Mouse (Mus musculus): ENCODE data around the gene Meis2. TPM values are rescaled to one million over a fixed set of nuclear protein-coding genes. Genes with fewer than 3 reads are reported as not detected.

The Meis2 gene
- total and polyA plus RNA-seq, 2 experiments from 2014 or later: 106 to 204 TPM

GRCm38 (mm10) chr2:116068901-116069300 is 3.3 kb upstream of the Meis2 start:
- no peak for TF ChIP-seq CTCF (IDR thresholded peaks at IDR 0.05; ENCODE audit: low read depth)
- DNase-seq (no peak), ATAC-seq (no peak)
- peak overlapping the region; percentile 96 for H3K27ac ChIP-seq (ENCODE audit: low read depth, low read length)
- no peaks in the 10 kb centered on the region for H3K4me1 ChIP-seq (ENCODE audit: insufficient read depth)
- peak overlapping the region; percentile 77 for H3K9ac ChIP-seq
- H3K36me3 ChIP-seq (ENCODE audit: insufficient read depth): no peaks in the 10 kb centered on the region
- WGBS: 9% methylated on average over 7 of the region's 7 CpGs
- H3K9me3 ChIP-seq (ENCODE audit: low read length): no peaks in the 10 kb centered on the region
- H3K27me3 ChIP-seq (ENCODE audit: insufficient read depth, low read length): no peaks in the 10 kb centered on the region
- H3K4me2 ChIP-seq (ENCODE audit: low read depth): peak overlapping the region; percentile 61
- peak overlapping the region; percentile 70 for H3K4me3 ChIP-seq (ENCODE audit: low read depth, low read length)

- H3K4me3 ChIP-seq (ENCODE audit: low read depth, low read length): peak overlapping the region; percentile 70
- WGBS: 4% methylated on average over 11 of the region's 11 CpGs
- peak overlapping the region; percentile 61 for H3K4me2 ChIP-seq (ENCODE audit: low read depth)
- no peak for DNase-seq
- ATAC-seq: no peak
- no peak for TF ChIP-seq CTCF (IDR thresholded peaks at IDR 0.05; ENCODE audit: low read depth)
- peak overlapping the region; percentile 96 for H3K27ac ChIP-seq (ENCODE audit: low read depth, low read length)
- no peaks in the 10 kb centered on the region for H3K4me1 ChIP-seq (ENCODE audit: insufficient read depth)
- peak overlapping the region; percentile 77 for H3K9ac ChIP-seq
- H3K27me3 ChIP-seq (ENCODE audit: insufficient read depth, low read length): no peaks in the 10 kb centered on the region
- H3K9me3 ChIP-seq (ENCODE audit: low read length): no peaks in the 10 kb centered on the region
- H3K36me3 ChIP-seq (ENCODE audit: insufficient read depth): no peaks in the 10 kb centered on the region
These were observed 2.8 kb upstream of the Meis2 start for GRCm38 (mm10) chr2:116068461-116068860.

- Histone ChIP-seq H3K4me3 (ENCODE audit: low read depth, low read length) (peak overlapping the region; percentile 70), H3K36me3 (ENCODE audit: insufficient read depth) (no peaks in the 10 kb centered on the region), H3K4me1 (ENCODE audit: insufficient read depth) (no peaks in the 10 kb centered on the region), H3K4me2 (ENCODE audit: low read depth) (peak overlapping the region; percentile 61), H3K9ac (peak overlapping the region; percentile 77), H3K27me3 (ENCODE audit: insufficient read depth, low read length) (no peaks in the 10 kb centered on the region), H3K27ac (ENCODE audit: low read depth, low read length) (peak overlapping the region; percentile 96), H3K9me3 (ENCODE audit: low read length) (no peaks in the 10 kb centered on the region)
- ATAC-seq (no peak), DNase-seq (peak; percentile 64)
- TF ChIP-seq CTCF (IDR thresholded peaks at IDR 0.05; ENCODE audit: low read depth): no peak
- 2% methylated on average over 15 of the region's 15 CpGs for WGBS
These were observed 2.1 kb upstream of the Meis2 start for GRCm38 (mm10) chr2:116067711-116068110.

GRCm38 (mm10) chr2:116067065-116067497 is 1.4 kb upstream of the Meis2 start:
- Histone ChIP-seq H3K27ac (ENCODE audit: low read depth, low read length) (peak overlapping the region; percentile 96), H3K9me3 (ENCODE audit: low read length) (no peaks in the 10 kb centered on the region), H3K9ac (peak overlapping the region; percentile 72), H3K36me3 (ENCODE audit: insufficient read depth) (no peaks in the 10 kb centered on the region), H3K4me1 (ENCODE audit: insufficient read depth) (no peaks in the 10 kb centered on the region), H3K27me3 (ENCODE audit: insufficient read depth, low read length) (no peaks in the 10 kb centered on the region), H3K4me3 (ENCODE audit: low read depth, low read length) (peak overlapping the region; percentile 70), H3K4me2 (ENCODE audit: low read depth) (peak overlapping the region; percentile 61)
- under 1% methylated on average over 27 of the region's 27 CpGs for WGBS
- peak; percentile 87 for DNase-seq
- TF ChIP-seq CTCF (IDR thresholded peaks at IDR 0.05; ENCODE audit: low read depth): no peak
- peak; percentile 44 for ATAC-seq

- Histone ChIP-seq H3K4me1 (ENCODE audit: insufficient read depth) (no peaks in the 10 kb centered on the region), H3K9me3 (ENCODE audit: low read length) (no peaks in the 10 kb centered on the region), H3K27me3 (ENCODE audit: insufficient read depth, low read length) (no peaks in the 10 kb centered on the region), H3K4me3 (ENCODE audit: low read depth, low read length) (peak overlapping the region; percentile 70), H3K36me3 (ENCODE audit: insufficient read depth) (no peaks in the 10 kb centered on the region), H3K9ac (peak overlapping the region; percentile 72), H3K4me2 (ENCODE audit: low read depth) (peak overlapping the region; percentile 61), H3K27ac (ENCODE audit: low read depth, low read length) (peak overlapping the region; percentile 96)
- WGBS: 2% methylated on average over 36 of the region's 36 CpGs
- ATAC-seq: peak; percentile 42
- no peak for TF ChIP-seq CTCF (IDR thresholded peaks at IDR 0.05; ENCODE audit: low read depth)
- peak; percentile 80 for DNase-seq
These were observed 660 bp upstream of the Meis2 start for GRCm38 (mm10) chr2:116066057-116066941.

GRCm38 (mm10) chr2:116065057-116065456 is 582 bp downstream of the Meis2 start:
- no peaks in the 10 kb centered on the region for H3K9me3 ChIP-seq (ENCODE audit: low read length)
- peak; percentile 78 for DNase-seq

GRCm38 (mm10) chr2:116064521-116064920 is 1.1 kb downstream of the Meis2 start:
- no peak for ATAC-seq
- no peaks in the 10 kb centered on the region for H3K27me3 ChIP-seq (ENCODE audit: insufficient read depth, low read length)
- peak; percentile 64 for DNase-seq
- no peak for TF ChIP-seq CTCF (IDR thresholded peaks at IDR 0.05; ENCODE audit: low read depth)
- no peaks in the 10 kb centered on the region for H3K4me1 ChIP-seq (ENCODE audit: insufficient read depth)
- H3K4me2 ChIP-seq (ENCODE audit: low read depth): peak overlapping the region; percentile 61
- peak overlapping the region; percentile 94 for H3K9ac ChIP-seq
- H3K27ac ChIP-seq (ENCODE audit: low read depth, low read length): peak overlapping the region; percentile 96
- WGBS: under 1% methylated on average over 20 of the region's 20 CpGs
- peak overlapping the region; percentile 70 for H3K4me3 ChIP-seq (ENCODE audit: low read depth, low read length)
- H3K9me3 ChIP-seq (ENCODE audit: low read length): no peaks in the 10 kb centered on the region
- H3K36me3 ChIP-seq (ENCODE audit: insufficient read depth): no peaks in the 10 kb centered on the region

More at GRCm38 (mm10) chr2:116065057-116065456, 582 bp downstream of the Meis2 start:
- no peaks in the 10 kb centered on the region for H3K27me3 ChIP-seq (ENCODE audit: insufficient read depth, low read length)
- no peak for TF ChIP-seq CTCF (IDR thresholded peaks at IDR 0.05; ENCODE audit: low read depth)
- peak overlapping the region; percentile 70 for H3K4me3 ChIP-seq (ENCODE audit: low read depth, low read length)
- H3K27ac ChIP-seq (ENCODE audit: low read depth, low read length): peak overlapping the region; percentile 96
- H3K36me3 ChIP-seq (ENCODE audit: insufficient read depth): no peaks in the 10 kb centered on the region
- no peaks in the 10 kb centered on the region for H3K4me1 ChIP-seq (ENCODE audit: insufficient read depth)
- under 1% methylated on average over 10 of the region's 10 CpGs for WGBS
- H3K9ac ChIP-seq: peak overlapping the region; percentile 94
- H3K4me2 ChIP-seq (ENCODE audit: low read depth): peak overlapping the region; percentile 61
- ATAC-seq: no peak

Data from forebrain, postnatal 0 days (tissue).